Mouse (Mus musculus) heart, embryonic 11.5 days (tissue): Measurements from ENCODE around the gene Ifit2. TPM values are rescaled to one million over a fixed set of nuclear protein-coding genes. Genes with fewer than 3 reads are reported as not detected.
"Not testable (repeated sequence)": the region's sequence is repeated elsewhere in the genome, so short reads cannot be mapped to it uniquely, and the experiment has no call there.

ENCODE experiments used
- ATAC-seq: fragments of 200-750 bp; cut with Nextera tagmentation; replicated peaks from 2 replicates; pipeline ENCODE4 v1.8.0; 2017; ENCODE audit warnings: moderate library complexity; ENCODE audit not compliant: insufficient number of reproducible peaks, low FRiP score, low TSS enrichment
- H3K27ac ChIP-seq: fragments of 300-500 bp; sonication (generic); 2 replicates; pipeline ENCODE4 v1.5.1; 2014; ENCODE audit warnings: mild to moderate bottlenecking, low read depth, low read length
- H3K27me3 ChIP-seq: fragments of 300-500 bp; sonication (generic); 2 replicates; pipeline ENCODE4 v1.6.1; 2014; ENCODE audit warnings: mild to moderate bottlenecking, low read length, mixed read lengths; ENCODE audit not compliant: control insufficient read depth, insufficient read depth
- H3K36me3 ChIP-seq: fragments of 300-500 bp; sonication (generic); 2 replicates; pipeline ENCODE4 v1.6.1; 2014; ENCODE audit warnings: mild to moderate bottlenecking, low read length, moderate library complexity, mixed read lengths; ENCODE audit not compliant: control insufficient read depth, insufficient read depth
- H3K4me1 ChIP-seq: fragments of 300-500 bp; sonication (generic); 2 replicates; pipeline ENCODE4 v1.6.1; 2014; ENCODE audit warnings: low read length; ENCODE audit not compliant: control insufficient read depth, insufficient read depth
- H3K4me2 ChIP-seq: fragments of 300-500 bp; sonication (generic); 2 replicates; pipeline ENCODE4 v1.6.1; 2014; ENCODE audit warnings: mild to moderate bottlenecking, moderate library complexity
- H3K4me3 ChIP-seq: fragments of 300-500 bp; sonication (generic); 2 replicates; pipeline ENCODE4 v1.5.1; 2014; ENCODE audit warnings: low read depth, low read length
- H3K9ac ChIP-seq: fragments of 300-500 bp; sonication (generic); 2 replicates; pipeline ENCODE4 v1.6.1; 2014; ENCODE audit warnings: mild to moderate bottlenecking, low read depth, low read length, moderate library complexity
- H3K9me3 ChIP-seq: fragments of 300-500 bp; sonication (generic); replicated peaks from 2 replicates; pipeline ENCODE4 v1.6.1; 2016; ENCODE audit warnings: low read length; ENCODE audit not compliant: control insufficient read depth
- WGBS: fragments of 180-500 bp; shearing (Covaris S2); extraction: QIAGEN DNeasy Blood & Tissue Kit; methylation state at CpG from one replicate; pipeline ENCODE4 v1.1.7; 2014; ENCODE audit not compliant: insufficient replicate concordance; 5-methylcytosine and 5-hydroxymethylcytosine counted together
- polyA plus RNA-seq: library from polyadenylated mRNA; unstranded; fragments of >200 nt; fragmentation: Nextera tagmentation; extraction: Ambion mirVana; gene quantifications from 2 replicates; pipeline ENCODE4 v1.2.1, GENCODE M21; 2014

Ifit2 gene
- polyA plus RNA-seq, 1 experiment from 2014 or later: 5.6 TPM

- no peak overlapping the region for H3K9ac ChIP-seq
- peaks cover 3% of the 10 kb centered on the region; the same call in 1 of the 2 replicates for H3K4me1 ChIP-seq
- no peaks in the 10 kb centered on the region for H3K9me3 ChIP-seq
- H3K36me3 ChIP-seq: no peaks in the 10 kb centered on the region
- no peaks in the 10 kb centered on the region for H3K27me3 ChIP-seq
- WGBS: 81% methylated on average over 1 of the region's 1 CpGs
- no peak for ATAC-seq
- no peak overlapping the region for H3K4me2 ChIP-seq
- no peak overlapping the region for H3K4me3 ChIP-seq
- H3K27ac ChIP-seq: no peak overlapping the region
Observed at GRCm38 (mm10) chr19:34571080-34571479, 20.6 kb downstream of the Ifit2 start.

- 87% methylated on average over 5 of the region's 5 CpGs for WGBS
- no peaks in the 10 kb centered on the region for H3K9me3 ChIP-seq
- no peak overlapping the region for H3K4me3 ChIP-seq
- no peaks in the 10 kb centered on the region for H3K36me3 ChIP-seq
- H3K4me1 ChIP-seq: peaks cover 3% of the 10 kb centered on the region; the same call in 1 of the 2 replicates
- ATAC-seq: no peak
- H3K4me2 ChIP-seq: no peak overlapping the region
- no peak overlapping the region for H3K9ac ChIP-seq
- H3K27me3 ChIP-seq: no peaks in the 10 kb centered on the region
- no peak overlapping the region for H3K27ac ChIP-seq
Observed at GRCm38 (mm10) chr19:34573650-34574049, 23.2 kb downstream of the Ifit2 start.

GRCm38 (mm10) chr19:34577121-34577520 lies 26.6 kb downstream of the Ifit2 start:
- no peak for ATAC-seq
- H3K27ac ChIP-seq: no peak overlapping the region
- 68% methylated on average over 1 of the region's 1 CpGs for WGBS
- H3K4me3 ChIP-seq: no peak overlapping the region
- no peak overlapping the region for H3K9ac ChIP-seq
- no peaks in the 10 kb centered on the region for H3K9me3 ChIP-seq
- H3K27me3 ChIP-seq: no peaks in the 10 kb centered on the region
- no peaks in the 10 kb centered on the region for H3K4me1 ChIP-seq
- no peak overlapping the region for H3K4me2 ChIP-seq
- H3K36me3 ChIP-seq: no peaks in the 10 kb centered on the region

- H3K9me3 ChIP-seq, H3K36me3 ChIP-seq, H3K4me2 ChIP-seq, H3K27ac ChIP-seq, H3K9ac ChIP-seq, H3K27me3 ChIP-seq, H3K4me3 ChIP-seq, H3K4me1 ChIP-seq, ATAC-seq: not testable (repeated sequence)
- 78% methylated on average over 2 of the region's 2 CpGs for WGBS
Observed at GRCm38 (mm10) chr19:34582696-34583095, 32.2 kb downstream of the Ifit2 start.

- not testable (repeated sequence) for H3K9ac ChIP-seq, H3K4me3 ChIP-seq, H3K4me1 ChIP-seq, H3K9me3 ChIP-seq, ATAC-seq, H3K27me3 ChIP-seq, H3K27ac ChIP-seq, H3K36me3 ChIP-seq, H3K4me2 ChIP-seq
- WGBS: 27% methylated on average over 2 of the region's 2 CpGs
Observed at GRCm38 (mm10) chr19:34583126-34583766, 32.8 kb downstream of the Ifit2 start, which contains the start of gene Ifit3. Gene Ifit3, plus strand, starts transcription at chr19:34583531.

- H3K36me3 ChIP-seq, H3K4me3 ChIP-seq: not testable (repeated sequence)
- WGBS: 68% methylated on average over 5 of the region's 5 CpGs
Observed at GRCm38 (mm10) chr19:34585740-34586458, 35.4 kb downstream of the Ifit2 start.

GRCm38 (mm10) chr19:34587898-34588692 lies 37.6 kb downstream of the Ifit2 start:
- H3K27ac ChIP-seq, H3K4me1 ChIP-seq, H3K9me3 ChIP-seq, H3K4me3 ChIP-seq, ATAC-seq, H3K27me3 ChIP-seq, H3K4me2 ChIP-seq, H3K36me3 ChIP-seq, H3K9ac ChIP-seq: not testable (repeated sequence)
- WGBS: 72% methylated on average over 6 of the region's 12 CpGs

More at GRCm38 (mm10) chr19:34585740-34586458, 35.4 kb downstream of the Ifit2 start:
- not testable (repeated sequence) for H3K4me2 ChIP-seq, H3K27ac ChIP-seq, H3K27me3 ChIP-seq, H3K9me3 ChIP-seq, H3K9ac ChIP-seq, ATAC-seq, H3K4me1 ChIP-seq

- H3K4me2 ChIP-seq: no peak overlapping the region
- no peaks in the 10 kb centered on the region for H3K9me3 ChIP-seq
- no peak overlapping the region for H3K9ac ChIP-seq
- H3K4me1 ChIP-seq: no peaks in the 10 kb centered on the region
- ATAC-seq: no peak
- no peak overlapping the region for H3K27ac ChIP-seq
- no peaks in the 10 kb centered on the region for H3K27me3 ChIP-seq
- no peak overlapping the region for H3K4me3 ChIP-seq
- H3K36me3 ChIP-seq: no peaks in the 10 kb centered on the region
Observed at GRCm38 (mm10) chr19:34588959-34589358, 38.5 kb downstream of the Ifit2 start.
